Mouse (Mus musculus): ENCODE measurements around the gene Gm266.

DNA sequence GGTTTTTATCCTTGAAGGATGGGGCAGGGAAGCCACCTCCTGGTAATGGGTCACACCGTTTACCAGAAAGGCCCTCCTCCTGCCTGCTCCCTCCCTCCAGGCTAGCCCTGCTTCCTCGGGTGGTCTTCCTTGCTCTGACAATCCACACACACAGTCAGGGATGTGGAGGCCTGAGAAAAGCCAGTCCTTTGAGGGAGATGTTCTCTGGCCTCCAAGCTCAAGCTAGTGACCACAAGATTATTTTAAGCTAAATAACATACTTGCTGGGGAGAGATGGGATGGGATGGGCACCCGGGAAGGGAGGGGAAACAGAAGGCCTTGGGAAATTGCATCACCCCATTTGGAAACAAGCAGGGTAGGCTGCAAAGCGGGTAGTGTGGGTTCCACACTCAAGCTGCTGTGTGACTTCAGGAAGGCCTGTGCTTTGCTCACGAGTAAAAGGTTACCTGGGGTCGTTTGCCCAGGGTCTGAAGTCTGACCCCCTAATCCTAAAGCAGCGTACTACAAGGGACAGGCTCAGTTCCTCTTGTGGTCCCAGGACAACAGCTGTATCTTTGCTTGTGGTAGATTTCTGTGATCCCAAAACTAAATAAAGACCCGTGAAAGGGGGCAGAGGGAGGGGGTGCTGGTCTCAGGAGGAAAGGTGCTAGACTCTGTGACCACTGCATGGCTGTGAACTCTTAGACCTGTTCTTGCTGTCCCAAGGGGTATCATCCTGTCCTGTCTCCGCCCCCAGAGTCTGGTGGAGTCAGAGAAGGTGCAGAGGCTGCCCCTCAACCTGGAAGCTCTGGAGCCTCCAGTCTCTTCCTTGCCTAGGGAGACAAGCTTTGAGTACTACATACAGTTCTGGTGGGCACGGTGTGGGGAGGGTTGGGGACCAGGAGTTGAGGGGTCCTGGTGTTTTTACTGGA is 41.4 kb downstream of the Gm266 start:
- no peak for TF ChIP-seq CTCF (IDR thresholded peaks at IDR 0.05; ENCODE audit: low read depth, low read length)
- no peak for TF ChIP-seq GATA1 (IDR thresholded peaks at IDR 0.05; ENCODE audit: borderline replicate concordance, low read length)

Measured in G1E (cell line).